In genomic region chr2:167190076-167190399, GRCm38 (mm10) we compare ENCODE assay signal across 9 mouse cellular contexts. TPM values are rescaled to one million over a fixed set of nuclear protein-coding genes. Genes with fewer than 3 reads are reported as not detected.
DNase-seq lines count a peak whose midpoint lies in the region; ATAC-seq lines count a peak whose summit lies in the region.
"Had no signal": no experiment of that assay in that cellular context is flagged by ENCODE, and none has a peak within 500 bp of the region (broad histone marks: within the 10 kb centered on the region; RNA-seq: fewer than 3 reads in every experiment).

Gene Kcnb1, minus strand, starts transcription at chr2:167190155.

- under 1% methylated on average over 41 of the region's 41 CpGs for WGBS in hindbrain, embryonic 15.5 days

- peak within 1 kb of the TSS; percentile 60 for H3K9ac ChIP-seq in hindbrain, embryonic 15.5 days

- peaks cover 47% of the 10 kb centered on the region for H3K4me1 ChIP-seq in hindbrain, embryonic 15.5 days (replicated peaks)

- ATAC-seq in hindbrain, embryonic 15.5 days (ENCODE audit: low FRiP score, low read depth): peak; percentile 88

- no peaks in the 10 kb centered on the region for H3K9me3 ChIP-seq in hindbrain, embryonic 15.5 days

- peak; percentile 18 for DNase-seq in T-cell, adult 2 months (ENCODE audit: low spot score)
- DNase-seq in cerebellum, postnatal 4 days (ENCODE audit: low spot score in 2 of 2): peak; percentile 69 to 85
- peak; percentile 45 to 54 for DNase-seq in gastrocnemius, adult 8-10 months (ENCODE audit: low spot score in 2 of 2)
- DNase-seq in left cerebral cortex, adult 18-20 months (ENCODE audit: low spot score in 2 of 2): peak; percentile 81 to 86
- DNase-seq in lung, postnatal 25 days (ENCODE audit: low spot score): peak; percentile 27
- DNase-seq in right cerebral cortex, adult 2 months (ENCODE audit: low spot score in 2 of 2): peak; percentile 78 to 86
- DNase-seq in urinary bladder, postnatal 14 days (ENCODE audit: low spot score): peak; percentile 73

- peak within 1 kb of the TSS; percentile 72 for H3K4me2 ChIP-seq in hindbrain, embryonic 15.5 days

- 0 out of 2 replicates have a peak within 1 kb of the TSS, but pooled peaks have one; percentile 32 for H3K27ac ChIP-seq in hindbrain, embryonic 15.5 days (replicated peaks)

- peaks cover 20% of the 10 kb centered on the region for H3K27me3 ChIP-seq in hindbrain, embryonic 15.5 days

- peak within 1 kb of the TSS; percentile 63 for H3K4me3 ChIP-seq in hindbrain, embryonic 15.5 days

- no peaks in the 10 kb centered on the region for H3K36me3 ChIP-seq in hindbrain, embryonic 15.5 days

RNA-seq across cellular contexts. Expression of gene Kcnb1, which starts in this region (rescaled TPM):
- 10 to 100 TPM; 15.8 to 28.1 (median 25.7) TPM for total RNA-seq in gastrocnemius, adult 8-10 months (2022)
- 3.4 and 3.8 TPM in 2 replicates for polyA plus RNA-seq in hindbrain, embryonic 15.5 days (2015; fragmentation: Nextera tagmentation; extraction: Ambion mirVana)
- total RNA-seq in left cerebral cortex, adult 18-20 months (2021): 100 to 1,000 TPM; 197 to 205 TPM
- polyA plus RNA-seq: erythroblast, embryonic 14.5 days had no signal

Comparison
In these comparisons a context has a peak if more than half of its experiments do, and no peak if none do; other contexts are left out.
1. Peak in every context shown above with its lines: DNase-seq, ATAC-seq, H3K4me3 ChIP-seq and H3K27ac ChIP-seq.
2. RNA of gene Kcnb1 (total RNA-seq): 197 to 205 TPM in left cerebral cortex, adult 18-20 months; 15.8 to 28.1 TPM in gastrocnemius, adult 8-10 months; every median in the first group is over 4 times any median in the second.
3. DNase-seq: peak in every context shown above with its lines; median percentile 84 in left cerebral cortex, adult 18-20 months; 82 in right cerebral cortex, adult 2 months; 77 in cerebellum, postnatal 4 days; 73 in urinary bladder, postnatal 14 days; 50 in gastrocnemius, adult 8-10 months; 27 in lung, postnatal 25 days; 18 in T-cell, adult 2 months.